In the genomic region with DNA sequence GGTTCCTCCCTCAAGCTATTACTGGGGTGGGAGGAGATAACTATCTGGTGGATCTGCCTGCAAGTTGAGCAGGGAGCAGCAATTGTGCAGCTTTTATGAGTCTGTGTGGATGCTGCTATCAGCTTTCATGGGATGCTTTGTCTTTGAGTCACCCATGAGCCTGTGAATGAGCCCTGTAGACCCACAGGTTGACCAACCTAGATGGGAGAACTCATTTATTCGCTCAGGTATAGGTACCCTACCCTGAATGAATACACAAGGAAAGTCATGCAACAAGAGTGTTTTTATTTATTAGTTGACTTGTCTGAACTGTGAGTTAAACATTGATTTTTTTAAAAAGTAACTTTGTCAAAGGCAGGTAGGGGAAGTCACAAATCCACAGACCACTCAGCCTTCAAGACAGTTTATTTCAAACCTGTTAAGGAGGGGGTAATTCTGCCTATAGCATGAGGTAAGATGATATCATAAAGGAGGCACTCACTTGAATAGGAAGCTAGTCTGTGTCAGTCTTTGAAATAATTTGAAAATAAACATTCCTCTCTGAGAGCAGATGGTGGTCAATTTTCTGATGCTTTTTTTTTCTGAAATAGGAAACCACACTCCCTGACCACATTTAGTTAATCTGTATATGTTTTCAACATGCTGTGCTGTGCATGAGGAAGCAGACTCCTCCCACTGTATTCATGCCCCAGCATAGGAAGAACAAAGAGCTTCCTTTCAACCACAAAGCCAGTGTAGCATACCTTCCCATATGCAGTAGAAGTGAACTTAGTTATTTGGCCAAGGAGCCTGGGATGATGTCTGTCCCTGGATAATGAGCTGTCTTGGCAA, we compare ENCODE assay signal across 24 mouse cellular contexts.
DNase-seq lines count a peak whose midpoint lies in the region; ATAC-seq and TF ChIP-seq lines count a peak whose summit lies in the region.
"Had no signal": no experiment of that assay in that cellular context is flagged by ENCODE, and none has a peak within 500 bp of the region (broad histone marks: within the 10 kb centered on the region; RNA-seq: fewer than 3 reads in every experiment).

No protein-coding gene starts in this region.

- WGBS in kidney, embryonic 14.5 days, result 67% methylated on average over 1 of the region's 1 CpGs
- WGBS in lung, embryonic 14.5 days, result 81% methylated on average over 1 of the region's 1 CpGs
- WGBS in embryonic facial prominence, embryonic 11.5 days, result 92% methylated on average over 1 of the region's 1 CpGs
- WGBS in limb, embryonic 10.5 days, result 93% methylated on average over 1 of the region's 1 CpGs

- H3K9ac ChIP-seq in kidney, embryonic 14.5 days (ENCODE audit: low read depth, low read length), result no peak overlapping the region
- no peak overlapping the region for H3K9ac ChIP-seq in lung, embryonic 14.5 days
- H3K9ac ChIP-seq in embryonic facial prominence, embryonic 11.5 days (replicated peaks; ENCODE audit: low read length), result no peak overlapping the region
- H3K9ac ChIP-seq: forebrain, embryonic 12.5 days; liver, embryonic 15.5 days; neural tube, embryonic 15.5 days; stomach, embryonic 15.5 days had no signal

- no peaks in the 10 kb centered on the region for H3K36me3 ChIP-seq in kidney, embryonic 14.5 days (ENCODE audit: control insufficient read depth, insufficient read depth, low read length)
- no peaks in the 10 kb centered on the region for H3K36me3 ChIP-seq in lung, embryonic 14.5 days (ENCODE audit: insufficient read depth)
- no peaks in the 10 kb centered on the region for H3K36me3 ChIP-seq in embryonic facial prominence, embryonic 11.5 days (replicated peaks; ENCODE audit: control insufficient read depth, insufficient read depth, low read depth, low read length)
- H3K36me3 ChIP-seq in limb, embryonic 10.5 days, result no peaks in the 10 kb centered on the region
- H3K36me3 ChIP-seq: forebrain, embryonic 12.5 days; heart, embryonic 10.5 days; liver, embryonic 15.5 days; midbrain, embryonic 10.5 days; neural tube, embryonic 15.5 days; stomach, embryonic 15.5 days had no signal

- H3K4me3 ChIP-seq in kidney, embryonic 14.5 days (ENCODE audit: low read length), result no peak overlapping the region
- H3K4me3 ChIP-seq in lung, embryonic 14.5 days (ENCODE audit: low read depth, low read length), result no peak overlapping the region
- H3K4me3 ChIP-seq in embryonic facial prominence, embryonic 11.5 days (ENCODE audit: low read depth, low read length), result no peak overlapping the region
- no peak overlapping the region for H3K4me3 ChIP-seq in limb, embryonic 10.5 days
- H3K4me3 ChIP-seq: forebrain, embryonic 12.5 days; heart, embryonic 10.5 days; layer of hippocampus, adult 2 months; left cerebral cortex, adult 2 months; liver, embryonic 15.5 days; midbrain, embryonic 10.5 days; neural tube, embryonic 15.5 days; stomach, embryonic 15.5 days had no signal

- no peaks in the 10 kb centered on the region for H3K9me3 ChIP-seq in kidney, embryonic 14.5 days (ENCODE audit: control insufficient read depth, low read length)
- no peaks in the 10 kb centered on the region for H3K9me3 ChIP-seq in lung, embryonic 14.5 days (ENCODE audit: low read depth, low read length)
- no peaks in the 10 kb centered on the region for H3K9me3 ChIP-seq in embryonic facial prominence, embryonic 11.5 days (replicated peaks; ENCODE audit: control insufficient read depth, low read length)
- H3K9me3 ChIP-seq in limb, embryonic 10.5 days (replicated peaks), result no peaks in the 10 kb centered on the region
- H3K9me3 ChIP-seq: forebrain, embryonic 12.5 days; heart, embryonic 10.5 days; liver, embryonic 15.5 days; midbrain, embryonic 10.5 days; stomach, embryonic 15.5 days had no signal

- no peak for DNase-seq in kidney, adult 18-20 months
- peak; percentile 17 for DNase-seq in lung, embryonic 14.5 days
- DNase-seq in lung, postnatal 14 days, result no peak
- peak; percentile 65 for DNase-seq in embryonic facial prominence, embryonic 11.5 days (ENCODE audit: low spot score)
- peak; percentile 12 for DNase-seq in limb, embryonic 10.5 days (ENCODE audit: low spot score)
- DNase-seq in right cerebral cortex, postnatal 14 days, result no peak
- DNase-seq in adrenal gland, adult (ENCODE audit: inconsistent age in 2 of 2, low spot score in 1 of 2), result no peak
- DNase-seq: adrenal gland, postnatal 14 days; cerebellum, adult 8-10 months; left cerebral cortex, postnatal 4 days; liver; right cerebral cortex, adult 18-20 months; thymus, postnatal 25 days had no signal

- TF ChIP-seq CTCF in lung, embryonic 14.5 days (IDR thresholded peaks at IDR 0.05; ENCODE audit: low read depth), result no peak

- no peaks in the 10 kb centered on the region for H3K27me3 ChIP-seq in kidney, embryonic 14.5 days (ENCODE audit: control insufficient read depth, insufficient read depth, low read length)
- no peaks in the 10 kb centered on the region for H3K27me3 ChIP-seq in lung, embryonic 14.5 days (ENCODE audit: insufficient read depth, low read length)
- H3K27me3 ChIP-seq in embryonic facial prominence, embryonic 11.5 days (ENCODE audit: control insufficient read depth, insufficient read depth, low read length), result no peaks in the 10 kb centered on the region
- no peaks in the 10 kb centered on the region for H3K27me3 ChIP-seq in limb, embryonic 10.5 days (ENCODE audit: low read depth, poor library complexity, severe bottlenecking)
- H3K27me3 ChIP-seq: forebrain, embryonic 12.5 days; liver, embryonic 15.5 days; neural tube, embryonic 15.5 days; stomach, embryonic 15.5 days had no signal

- peak; percentile 96 for ATAC-seq in kidney, embryonic 14.5 days (ENCODE audit: low FRiP score, low TSS enrichment)
- no peak for ATAC-seq in lung, embryonic 14.5 days (ENCODE audit: insufficient read depth)
- ATAC-seq in embryonic facial prominence, embryonic 11.5 days (replicated peaks; ENCODE audit: insufficient number of reproducible peaks, low FRiP score, low TSS enrichment, low read depth), result peak; percentile 79
- ATAC-seq: intestine, postnatal 0 days had no signal

- peaks cover 5% of the 10 kb centered on the region; the same call in 1 of the 2 replicates for H3K4me1 ChIP-seq in kidney, embryonic 14.5 days (ENCODE audit: control insufficient read depth, insufficient read depth, low read length)
- H3K4me1 ChIP-seq in lung, embryonic 14.5 days (ENCODE audit: insufficient read depth), result no peaks in the 10 kb centered on the region
- H3K4me1 ChIP-seq in embryonic facial prominence, embryonic 11.5 days (ENCODE audit: control insufficient read depth, insufficient read depth, low read length), result no peaks in the 10 kb centered on the region
- H3K4me1 ChIP-seq in limb, embryonic 10.5 days, result peaks cover 10% of the 10 kb centered on the region; the same call in 1 of the 2 replicates
- H3K4me1 ChIP-seq: heart, embryonic 10.5 days; liver, embryonic 15.5 days; neural tube, embryonic 15.5 days; stomach, embryonic 15.5 days had no signal

- peak overlapping the region; percentile 87 for H3K27ac ChIP-seq in kidney, embryonic 14.5 days (ENCODE audit: low read depth, low read length)
- H3K27ac ChIP-seq in lung, embryonic 14.5 days (ENCODE audit: low read depth), result no peak overlapping the region
- H3K27ac ChIP-seq in embryonic facial prominence, embryonic 11.5 days (replicated peaks; ENCODE audit: low read depth, low read length), result no peak overlapping the region
- H3K27ac ChIP-seq in limb, embryonic 10.5 days, result peak overlapping the region; percentile 10
- H3K27ac ChIP-seq: forebrain, embryonic 12.5 days; heart, embryonic 10.5 days; layer of hippocampus, adult 2 months; left cerebral cortex, adult 2 months; liver, embryonic 15.5 days; macrophage; midbrain, embryonic 10.5 days; neural tube, embryonic 15.5 days; stomach, embryonic 15.5 days had no signal

- H3K4me2 ChIP-seq in kidney, embryonic 14.5 days (replicated peaks; ENCODE audit: low read depth, low read length), result no peak overlapping the region
- no peak overlapping the region for H3K4me2 ChIP-seq in lung, embryonic 14.5 days
- H3K4me2 ChIP-seq in embryonic facial prominence, embryonic 11.5 days (ENCODE audit: low read depth, low read length), result no peak overlapping the region
- H3K4me2 ChIP-seq: forebrain, embryonic 12.5 days; liver, embryonic 15.5 days; neural tube, embryonic 15.5 days; stomach, embryonic 15.5 days had no signal

Comparison
In these comparisons a context has a peak if more than half of its experiments do, and no peak if none do; other contexts are left out.
1. DNase-seq: peak in lung, embryonic 14.5 days (single experiment), embryonic facial prominence, embryonic 11.5 days (single experiment) and limb, embryonic 10.5 days (single experiment); none in kidney, adult 18-20 months (single experiment), lung, postnatal 14 days (single experiment), right cerebral cortex, postnatal 14 days (single experiment) and adrenal gland, adult (0 of 2).
2. H3K27ac ChIP-seq: peak in kidney, embryonic 14.5 days (single experiment) and limb, embryonic 10.5 days (single experiment); none in lung, embryonic 14.5 days (single experiment) and embryonic facial prominence, embryonic 11.5 days (single experiment).